Mouse (Mus musculus) brain, embryonic 14.5 days (tissue): ENCODE measurements around the gene Bcl11a.

Source experiments
- CTCF ChIP-seq: fragments of 200-500 bp; IDR thresholded peaks from 2 replicates; pipeline ENCODE4 v1.5.1; 2012; ENCODE audit warnings: inconsistent platforms, mild to moderate bottlenecking, moderate library complexity, borderline replicate concordance; ENCODE audit not compliant: insufficient read depth, insufficient read length; ENCODE audit errors: extremely low read depth
- POLR2A ChIP-seq: fragments of 200-500 bp; IDR thresholded peaks from 2 replicates; pipeline ENCODE4 v1.6.1; 2012; ENCODE audit warnings: mild to moderate bottlenecking, inconsistent platforms, borderline replicate concordance; ENCODE audit not compliant: poor library complexity, insufficient read depth, insufficient read length, severe bottlenecking; ENCODE audit errors: extremely low read depth

GRCm38 (mm10) chr11:24162056-24162455 lies 84.2 kb downstream of the Bcl11a start:
- TF ChIP-seq CTCF (no peak), POLR2A (no peak)
